Mouse (Mus musculus) spleen, postnatal 36 days (tissue): Measurements from ENCODE around the gene Atp9a.
"Not testable (repeated sequence)": the region's sequence is repeated elsewhere in the genome, so short reads cannot be mapped to it uniquely, and the experiment has no call there.

Source experiments
- DNase-seq, 2 experiments: peaks; one replicate each; pipeline ENCODE4 v3.0.0; 2022; ENCODE audit warnings: low spot score in 2 of 2, mixed read lengths in 1 of 2

Gene Atp9a

GRCm38 (mm10) chr2:168742059-168742627, at the start of gene Atp9a:
TSS of gene Atp9a (minus strand) at chr2:168742409.
- no peak for DNase-seq

GRCm38 (mm10) chr2:168791115-168791802, 49.0 kb upstream of the Atp9a start:
- DNase-seq = no peak

GRCm38 (mm10) chr2:168786174-168786573, 44.0 kb upstream of the Atp9a start:
- DNase-seq = no peak

- DNase-seq = no peak
Measured at GRCm38 (mm10) chr2:168780596-168780995, 38.4 kb upstream of the Atp9a start.

GRCm38 (mm10) chr2:168780024-168780423, 37.8 kb upstream of the Atp9a start:
- no peak for DNase-seq

GRCm38 (mm10) chr2:168777481-168777880, 35.3 kb upstream of the Atp9a start:
- DNase-seq = no peak

- DNase-seq = no peak
Measured at GRCm38 (mm10) chr2:168776238-168776637, 34.0 kb upstream of the Atp9a start.

GRCm38 (mm10) chr2:168769259-168769658, 27.1 kb upstream of the Atp9a start:
- no peak for DNase-seq

- no peak for DNase-seq
Measured at GRCm38 (mm10) chr2:168767582-168767981, 25.4 kb upstream of the Atp9a start, which contains the start of gene Sall4. TSS of gene Sall4 (minus strand) at chr2:168767943.

GRCm38 (mm10) chr2:168766538-168767361, 24.5 kb upstream of the Atp9a start:
- no peak for DNase-seq

GRCm38 (mm10) chr2:168765696-168766537, 23.7 kb upstream of the Atp9a start:
- no peak for DNase-seq

GRCm38 (mm10) chr2:168765065-168765681, 23.0 kb upstream of the Atp9a start:
- DNase-seq = no peak

- DNase-seq = no peak
Measured at GRCm38 (mm10) chr2:168764460-168764867, 22.3 kb upstream of the Atp9a start.

- no peak for DNase-seq
Measured at GRCm38 (mm10) chr2:168763785-168764184, 21.6 kb upstream of the Atp9a start.

GRCm38 (mm10) chr2:168762411-168762815, 20.2 kb upstream of the Atp9a start:
- DNase-seq = no peak

- DNase-seq = no peak
Measured at GRCm38 (mm10) chr2:168761954-168762353, 19.7 kb upstream of the Atp9a start.

GRCm38 (mm10) chr2:168761141-168761540, 18.9 kb upstream of the Atp9a start:
- DNase-seq = no peak

- DNase-seq = not testable (repeated sequence)
Measured at GRCm38 (mm10) chr2:168744406-168744805, 2.2 kb upstream of the Atp9a start.

GRCm38 (mm10) chr2:168742649-168743048, 440 bp upstream of the Atp9a start:
- no peak for DNase-seq

GRCm38 (mm10) chr2:168741273-168742058, 743 bp downstream of the Atp9a start:
- DNase-seq = peak; percentile 25 to 27
